Mouse (Mus musculus): ENCODE measurements around the gene Pgap2. TPM values are rescaled to one million over a fixed set of nuclear protein-coding genes. Genes with fewer than 3 reads are reported as not detected.

Pgap2 gene
- total RNA-seq, 2 experiments from 2014 or later, result 23.3 to 25.4 TPM

DNA sequence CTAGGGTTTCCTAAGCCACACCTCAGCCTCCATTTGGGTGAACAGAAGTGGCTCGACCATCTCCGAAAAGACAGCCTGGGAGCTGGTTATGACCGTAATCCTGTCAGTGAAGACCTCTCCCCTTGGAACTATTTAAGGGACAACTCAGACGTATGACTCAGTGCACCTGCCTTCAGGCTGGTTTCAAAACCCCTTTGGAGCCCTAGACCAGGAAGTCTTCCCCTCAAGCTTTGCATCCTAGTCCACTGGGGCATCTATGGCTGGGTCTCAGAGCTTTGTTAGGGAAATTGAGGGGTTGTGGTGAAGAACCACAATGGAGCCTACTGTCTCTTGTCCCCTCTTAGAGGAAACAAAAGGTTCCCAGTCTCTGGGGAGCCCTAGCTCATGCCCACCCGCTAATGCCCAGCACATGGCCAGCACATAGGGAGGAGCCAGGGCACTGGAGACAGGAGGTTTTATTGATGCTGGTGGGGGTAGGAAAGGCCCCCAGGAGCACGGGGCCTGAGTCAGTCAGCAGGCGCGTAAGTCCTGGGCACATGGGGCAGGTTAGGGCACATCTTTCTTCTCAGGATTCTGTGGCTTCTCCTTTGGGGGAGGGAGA, 28.8 kb downstream of the Pgap2 start:
- no peak for DNase-seq
- intact Hi-C loops (cut with DNase I), result no loop called here

DNA sequence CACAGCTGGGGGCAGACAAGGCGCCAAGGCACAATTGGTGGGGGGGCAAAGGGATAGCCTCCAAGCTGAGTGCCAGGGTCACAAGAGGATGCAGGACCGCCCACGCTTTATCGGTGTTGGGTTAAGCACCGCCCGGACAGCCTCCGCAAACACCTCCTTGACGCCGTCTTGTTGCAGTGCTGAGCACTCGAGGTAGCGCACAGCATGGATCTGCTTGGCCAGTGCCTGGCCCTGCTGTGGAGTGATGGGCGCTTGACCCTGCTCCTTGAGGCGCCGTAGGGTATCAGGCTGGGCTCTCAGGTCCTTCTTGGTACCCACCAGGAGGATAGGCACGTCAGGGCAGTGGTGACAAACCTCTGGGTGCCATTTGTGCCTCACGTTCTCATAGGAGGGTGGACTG, 29.6 kb downstream of the Pgap2 start:
- intact Hi-C loops (cut with DNase I), result no loop called here
- DNase-seq, result no peak

DNA sequence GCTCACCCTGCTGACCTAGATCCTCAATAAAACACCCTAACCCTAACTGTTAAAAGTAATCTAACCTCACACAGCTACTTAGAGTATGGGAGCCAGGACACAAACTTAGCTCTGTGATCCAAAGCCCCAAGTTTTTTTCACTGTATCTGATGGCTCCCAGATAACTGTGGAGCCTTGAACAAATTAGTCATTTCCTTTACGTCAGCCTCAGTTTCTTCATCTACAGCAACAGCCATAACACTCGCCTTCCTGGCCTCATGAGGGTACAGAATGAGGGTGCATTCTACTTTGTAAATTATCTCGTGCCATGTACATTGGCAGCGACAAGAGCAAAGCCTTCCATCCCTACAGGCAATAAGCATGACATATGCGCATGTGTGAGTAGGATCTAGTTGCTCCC, 32.4 kb downstream of the Pgap2 start:
- intact Hi-C loops (cut with DNase I), result no loop called here
- no peak for DNase-seq

DNA sequence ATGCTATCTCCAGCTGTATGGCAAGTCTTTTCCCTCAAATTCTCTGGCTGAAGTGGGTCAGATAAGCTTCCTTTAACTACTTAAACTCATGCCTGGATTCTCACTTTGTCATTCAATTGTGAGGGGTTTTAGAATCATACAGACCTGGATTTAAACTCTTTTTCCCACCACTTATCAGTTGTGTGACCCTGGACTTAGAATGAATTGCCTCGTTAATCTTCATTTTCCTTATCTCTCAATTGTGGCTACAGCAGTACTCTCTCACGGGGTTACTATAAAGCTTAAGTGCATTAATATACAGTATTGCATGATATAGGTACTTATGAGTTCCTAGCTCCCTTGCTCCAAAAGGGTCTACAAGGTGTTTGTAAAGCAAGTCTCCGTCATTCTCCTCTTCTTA, 32.9 kb downstream of the Pgap2 start:
- intact Hi-C loops (cut with DNase I), result no loop called here
- no peak for DNase-seq

DNA sequence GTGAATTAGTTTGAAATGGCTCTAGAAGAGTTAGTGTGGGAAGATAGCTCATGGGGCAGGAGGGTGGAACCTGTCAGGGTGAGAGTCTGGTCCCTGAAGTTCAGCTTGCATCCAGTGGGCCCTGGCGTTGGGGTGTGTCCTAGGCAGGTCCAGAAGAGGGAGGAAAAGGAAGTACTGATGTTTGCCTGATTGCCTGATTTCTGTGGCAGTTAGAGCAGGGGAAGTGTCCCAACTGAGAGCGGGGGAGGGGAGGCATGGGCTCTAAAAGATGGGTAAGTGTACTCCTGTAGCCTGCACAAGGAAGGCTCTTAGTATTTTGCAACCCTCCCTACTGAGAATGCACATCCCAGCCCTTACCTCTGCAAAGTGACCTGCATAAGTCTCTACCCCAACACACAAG, 33.9 kb downstream of the Pgap2 start:
- intact Hi-C loops (cut with DNase I), result no loop called here
- peak in 1 of 2 experiments; percentile 30 for DNase-seq

DNA sequence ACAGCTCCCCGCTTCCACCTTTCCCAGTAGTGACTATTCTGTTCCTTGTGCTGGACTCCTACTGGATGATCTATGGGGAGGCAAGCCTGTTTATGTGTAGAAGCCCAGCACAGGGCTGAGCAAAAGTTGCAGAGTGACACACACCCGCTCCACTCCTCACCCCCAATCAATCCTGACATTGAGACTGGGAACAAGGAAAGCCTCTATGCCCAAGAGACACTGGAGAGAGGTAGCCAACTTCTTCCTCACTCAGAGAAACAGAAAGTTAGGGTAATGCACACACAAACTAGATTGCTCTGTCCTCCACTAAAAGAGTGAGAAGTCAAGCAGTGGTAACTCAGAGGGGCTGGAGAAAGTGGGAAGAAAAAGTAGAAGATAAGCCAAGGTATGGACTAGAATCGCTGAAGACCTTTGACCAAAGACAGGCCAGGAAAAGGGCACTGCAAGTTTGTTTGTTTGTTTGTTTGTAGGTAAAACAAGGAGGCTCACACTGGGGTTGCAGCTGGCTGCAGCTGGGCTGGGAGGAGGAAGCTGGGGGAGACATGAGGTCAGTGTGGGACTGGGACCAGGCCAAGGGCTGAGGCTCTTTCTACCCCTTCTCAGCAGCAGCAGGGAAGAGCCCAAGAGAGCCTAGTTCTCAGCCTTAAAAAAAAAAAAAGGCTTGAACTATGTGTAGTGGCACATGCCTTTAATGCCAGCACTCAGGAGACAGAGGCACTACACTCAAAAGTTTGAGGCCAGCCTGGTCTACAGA, 35.0 kb downstream of the Pgap2 start:
- intact Hi-C loops (cut with DNase I), result no loop called here
- peak; percentile 28 to 51 for DNase-seq

DNA sequence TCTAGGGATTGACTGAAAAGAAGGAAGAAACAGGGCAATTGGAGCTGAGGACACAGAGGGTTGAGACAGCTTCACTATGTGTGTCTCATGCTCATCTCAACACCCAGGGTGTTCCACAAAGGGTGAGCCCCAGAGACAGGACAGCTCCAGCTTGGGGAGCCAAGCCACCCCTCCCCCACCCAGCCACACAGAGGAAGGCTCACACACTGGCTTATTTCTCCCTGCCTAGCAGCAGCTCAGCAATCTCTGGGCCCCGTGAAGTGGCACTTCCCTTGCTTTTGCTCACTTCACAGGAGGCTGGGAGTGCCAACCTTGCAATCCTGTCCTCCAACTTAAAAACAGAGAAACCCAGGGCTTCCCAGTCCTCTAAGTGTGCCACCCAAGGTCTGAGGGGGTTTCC, 35.8 kb downstream of the Pgap2 start:
- intact Hi-C loops (cut with DNase I), result no loop called here
- peak; percentile 29 to 33 for DNase-seq

DNA sequence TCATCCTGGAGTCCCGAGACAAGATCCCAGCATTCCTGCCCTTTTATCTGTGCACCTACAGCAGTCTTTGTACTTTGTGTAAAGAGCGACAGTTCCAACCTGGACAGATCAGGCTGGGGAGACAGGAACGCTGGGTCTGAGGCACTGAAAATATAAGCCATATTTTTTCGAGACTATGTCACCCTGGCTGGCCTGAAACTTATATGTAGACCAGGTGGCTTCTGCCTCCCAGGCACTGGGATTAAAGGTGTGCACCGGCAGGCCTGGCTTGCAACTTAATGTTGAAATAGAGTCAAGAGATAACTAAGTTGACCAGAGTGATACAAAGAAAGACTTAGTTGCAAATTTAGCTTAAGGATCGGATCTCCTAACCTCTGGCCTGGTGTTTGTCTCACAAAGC, 36.3 kb downstream of the Pgap2 start:
- intact Hi-C loops (cut with DNase I), result no loop called here
- DNase-seq, result no peak

DNA sequence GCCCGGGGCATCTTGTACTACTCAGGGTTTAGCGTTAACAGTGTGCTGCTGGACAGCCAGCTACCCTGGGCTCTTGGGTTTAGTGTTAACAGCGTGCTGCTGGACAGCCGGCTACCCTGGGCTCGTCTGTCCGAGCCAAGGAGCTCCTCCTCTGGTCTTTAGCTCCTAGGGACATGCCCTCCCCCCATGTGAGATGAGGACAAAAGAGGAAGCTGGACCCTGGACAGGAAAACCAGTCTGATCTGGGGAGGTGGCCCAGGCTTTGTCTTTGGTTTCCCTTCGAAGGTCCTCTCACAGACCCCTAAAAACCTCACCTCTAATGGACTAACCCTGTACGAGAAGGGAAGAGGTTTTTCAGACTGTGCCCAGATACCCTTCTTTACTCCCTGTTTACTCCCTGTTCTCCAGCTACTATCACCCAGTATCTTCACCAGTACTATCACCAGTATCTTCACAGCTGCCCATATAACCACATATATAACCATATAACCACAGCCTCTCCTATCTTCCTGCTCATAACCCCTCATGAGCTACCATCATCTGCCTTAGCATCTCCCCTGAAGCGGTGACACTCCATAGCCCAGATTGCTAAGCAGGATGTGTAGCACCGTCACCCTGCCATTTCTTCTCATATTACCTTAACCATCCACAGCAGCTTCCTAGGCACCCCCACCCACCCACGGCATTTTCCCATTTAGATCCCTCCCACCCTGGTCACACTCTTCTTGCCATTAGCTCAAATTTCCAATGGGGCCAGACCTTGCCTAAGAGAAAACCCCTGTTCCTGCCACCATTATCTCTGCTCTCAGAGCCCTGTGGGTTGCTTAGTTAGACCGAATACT, 37.2 kb downstream of the Pgap2 start:
- intact Hi-C loops (cut with DNase I), result no loop called here
- DNase-seq, result no peak

DNA sequence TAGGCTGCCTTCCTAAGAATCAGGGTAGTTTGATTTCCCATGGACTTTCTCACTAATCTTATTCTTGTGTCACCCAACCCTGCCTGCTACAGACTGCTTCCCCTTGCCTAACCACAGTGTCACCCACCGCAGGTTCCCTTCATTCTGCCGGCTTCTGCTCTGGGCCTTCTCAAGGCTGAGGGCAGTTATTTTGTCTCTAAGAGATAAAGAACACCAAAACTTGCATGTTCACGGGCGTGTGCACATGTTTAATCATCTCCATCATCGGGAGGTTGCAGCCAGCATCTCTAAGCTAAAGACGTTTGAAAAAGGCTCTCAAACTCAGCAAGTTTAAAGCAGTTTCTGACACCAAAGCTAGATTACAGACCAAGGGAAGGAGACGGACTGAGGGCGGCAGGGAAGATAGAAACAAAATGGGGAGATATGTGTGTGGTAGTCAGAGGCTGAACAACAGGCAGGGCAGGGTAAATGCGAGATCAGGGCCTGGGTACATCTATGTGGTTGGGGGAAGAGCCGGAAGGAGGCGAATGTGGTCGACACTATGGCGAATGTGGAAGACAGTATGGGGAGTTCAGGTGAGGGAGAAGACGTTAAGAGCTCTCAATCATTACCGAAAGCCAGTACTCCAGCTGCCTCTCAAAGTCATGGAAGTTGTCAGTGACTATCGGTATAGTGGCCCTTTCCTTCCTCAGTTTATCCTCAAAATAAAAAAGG, 38.8 kb downstream of the Pgap2 start:
- intact Hi-C loops (cut with DNase I), result no loop called here
- DNase-seq, result no peak

DNA sequence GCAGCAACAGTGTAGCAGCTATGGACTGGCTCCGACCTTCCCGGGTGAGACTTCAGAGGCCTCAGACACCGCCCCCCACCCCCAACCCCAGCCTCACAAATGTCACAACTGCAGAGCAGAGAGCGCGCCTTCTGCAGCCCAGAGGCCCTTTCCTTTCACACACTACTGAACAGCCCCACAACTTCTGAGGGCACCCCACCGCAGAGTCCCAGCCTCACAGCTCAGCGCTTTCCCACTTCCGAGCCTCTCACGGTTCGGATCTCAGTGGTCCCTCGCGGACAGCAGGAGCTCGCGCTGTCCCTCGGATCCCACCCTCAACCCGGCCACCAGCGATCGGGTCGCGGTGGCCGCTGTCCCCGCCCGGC, 39.5 kb downstream of the Pgap2 start:
- intact Hi-C loops (cut with DNase I), result no loop called here
- DNase-seq, result no peak

DNA sequence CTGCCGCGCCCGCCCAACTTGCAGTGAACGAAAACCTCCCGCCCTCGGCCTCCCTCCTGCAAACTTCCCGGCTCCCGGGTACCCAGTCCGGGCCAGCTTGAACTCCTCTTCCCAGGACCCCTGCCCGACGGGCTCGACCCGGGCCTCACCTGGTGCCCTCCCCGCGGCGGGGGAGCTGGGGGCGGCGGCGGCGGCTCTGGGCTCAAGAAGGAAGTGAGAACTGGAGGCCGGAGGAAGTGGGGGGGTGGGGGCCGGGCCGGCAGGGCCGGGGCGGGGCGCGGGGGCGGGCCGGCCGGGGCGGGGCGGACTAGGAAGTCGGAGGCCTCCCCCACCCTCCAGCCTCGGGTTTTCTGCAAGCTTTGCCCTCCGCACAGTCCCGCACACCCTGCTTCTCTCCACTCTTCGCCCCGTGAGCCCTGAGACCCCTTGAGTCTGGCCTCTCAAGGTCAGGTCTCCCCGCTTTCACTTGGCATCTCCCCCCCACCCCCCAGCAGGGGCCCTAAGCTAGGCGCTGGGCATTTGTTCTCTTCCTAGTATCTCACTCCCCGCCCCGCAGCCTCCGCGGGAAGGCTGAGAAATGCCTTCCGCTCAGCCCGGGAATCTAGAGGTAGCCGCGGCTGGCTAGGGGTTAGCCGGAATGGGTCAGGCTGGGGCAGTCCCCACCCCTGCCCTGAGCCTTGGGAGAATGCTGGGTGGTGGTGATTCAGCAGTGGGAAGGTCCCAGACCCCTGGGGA, 40.1 kb downstream of the Pgap2 start:
- intact Hi-C loops (cut with DNase I), result loop anchor here (5.0 to 10.0 kb wide), 2 partner anchors 38 to 595 kb away; partner anchors contain the start of genes Nup98 and Pgap2
- peak; percentile 59 to 78 for DNase-seq

DNA sequence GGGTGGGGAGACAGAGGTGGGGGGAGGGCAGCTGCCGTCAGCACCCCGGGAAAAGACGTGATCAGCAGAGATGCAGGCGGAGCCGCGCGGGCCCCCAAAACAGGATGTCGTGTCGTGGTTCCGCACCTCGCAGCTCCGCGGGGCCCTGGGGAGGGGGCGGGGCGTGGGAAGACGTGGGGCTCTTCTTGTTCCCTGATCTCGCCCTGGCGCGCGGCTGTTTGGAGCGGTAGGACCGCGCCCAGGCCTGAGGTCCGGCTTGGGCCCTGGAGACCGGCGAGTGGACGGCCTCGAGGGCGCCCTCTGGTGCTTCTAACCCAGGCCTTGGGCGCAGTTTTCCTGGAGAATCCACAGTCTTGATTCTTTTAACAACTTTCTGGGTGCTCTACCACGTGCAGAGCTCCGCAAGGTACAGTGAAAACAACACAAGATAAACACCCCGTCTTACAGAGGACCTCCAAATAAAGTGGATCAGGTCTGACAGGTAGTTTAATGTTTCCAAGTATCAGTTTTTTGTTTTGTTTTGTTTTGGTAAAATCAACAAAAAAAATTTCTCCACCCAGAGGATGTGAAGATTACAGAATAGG, 40.7 kb downstream of the Pgap2 start:
- intact Hi-C loops (cut with DNase I), result loop anchor here (5.0 to 10.0 kb wide), 2 partner anchors 38 to 596 kb away; partner anchors contain the start of genes Nup98 and Pgap2
- peak; percentile 90 to 92 for DNase-seq

DNA sequence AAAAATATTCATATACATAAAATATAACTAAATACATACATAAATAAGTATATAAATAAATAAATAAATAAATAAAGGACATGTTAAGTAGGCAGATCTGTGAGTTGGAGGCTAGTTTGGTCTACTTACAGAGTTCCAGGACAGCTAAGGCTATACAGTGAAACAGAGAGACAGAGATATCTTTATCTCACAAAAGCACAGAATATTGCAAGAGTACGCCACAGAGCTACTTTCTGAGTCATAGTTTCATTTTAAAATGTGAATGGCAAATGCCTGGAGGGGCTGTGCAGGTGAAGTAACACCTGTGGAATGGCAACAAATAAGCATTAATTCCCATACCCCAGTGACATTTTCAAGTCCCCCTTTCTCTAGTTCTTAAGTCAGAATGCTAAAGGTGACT, 43.6 kb downstream of the Pgap2 start:
- no peak for DNase-seq
- intact Hi-C loops (cut with DNase I), result loop anchor here (5.0 to 10.0 kb wide), 2 partner anchors 41 to 599 kb away; partner anchors contain the start of genes Nup98 and Pgap2

DNA sequence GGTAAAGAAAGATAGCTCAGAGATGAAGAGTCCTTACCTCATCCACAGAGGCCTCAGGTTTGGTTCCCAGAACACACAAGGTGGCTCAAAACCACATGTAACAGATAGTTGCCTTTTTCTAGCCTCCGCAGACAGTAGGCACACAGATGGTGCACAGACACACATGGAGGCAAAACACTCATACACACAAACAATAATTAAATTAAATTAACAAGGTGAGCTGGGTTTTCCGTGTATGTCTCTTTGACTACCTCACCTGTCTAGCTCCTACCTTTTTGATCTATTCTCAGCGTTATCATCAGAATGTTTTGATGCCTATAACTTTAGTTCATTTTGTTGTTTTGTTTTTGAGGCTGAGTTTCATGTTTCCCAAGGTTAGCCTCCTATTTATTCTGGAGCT, 45.9 kb downstream of the Pgap2 start, which contains the start of gene Rhog:
Rhog (minus strand) TSS at position 101 of the 400 bp plus-strand sequence.
- DNase-seq, result no peak
- intact Hi-C loops (cut with DNase I), result loop anchor here (10.0 kb wide), 1 partner anchor 601 kb away; no protein-coding TSS in a partner anchor

DNA sequence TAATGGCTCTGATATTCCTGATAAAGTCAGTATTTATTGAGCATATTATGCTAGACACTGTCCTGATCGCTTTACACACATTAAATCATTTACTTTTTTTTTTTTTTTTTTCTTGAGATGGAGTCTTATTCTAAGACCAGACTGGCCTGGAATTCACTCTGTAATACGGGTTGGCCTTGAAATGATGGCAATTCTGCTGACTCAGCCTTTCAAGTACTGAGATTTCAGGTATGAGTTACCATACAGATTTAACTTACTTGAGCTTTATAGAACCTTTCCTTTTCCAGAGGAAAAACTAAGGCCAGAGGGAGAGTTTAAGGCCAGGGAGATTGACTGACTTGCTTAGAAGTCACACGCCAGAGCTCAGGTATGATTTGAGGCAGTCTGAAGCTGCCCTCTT, 46.6 kb downstream of the Pgap2 start:
- no peak for DNase-seq
- intact Hi-C loops (cut with DNase I), result loop anchor here (10.0 kb wide), 1 partner anchor 602 kb away; no protein-coding TSS in a partner anchor

DNA sequence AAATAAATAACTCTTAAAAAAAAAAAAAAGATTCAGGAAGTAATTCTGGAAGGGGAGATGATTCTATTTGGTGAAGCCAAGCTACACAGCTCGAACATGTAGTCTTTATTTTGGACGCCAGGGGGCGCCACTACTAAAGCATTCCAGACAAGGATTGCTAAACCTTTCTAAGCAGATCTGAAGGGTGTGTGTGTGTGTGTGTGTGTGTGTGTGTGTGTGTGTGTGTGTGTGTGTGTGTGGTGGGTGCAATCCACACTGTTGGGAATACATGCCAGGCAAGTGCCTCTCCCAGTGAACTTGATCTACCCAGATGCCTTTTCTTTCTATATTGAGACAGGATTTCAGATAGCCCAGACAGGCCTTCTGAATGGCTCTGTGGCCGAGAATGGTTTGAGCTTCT, 48.2 kb downstream of the Pgap2 start:
- intact Hi-C loops (cut with DNase I), result loop anchor here (10.0 kb wide), 1 partner anchor 603 kb away; no protein-coding TSS in a partner anchor
- peak; percentile 72 to 77 for DNase-seq

DNA sequence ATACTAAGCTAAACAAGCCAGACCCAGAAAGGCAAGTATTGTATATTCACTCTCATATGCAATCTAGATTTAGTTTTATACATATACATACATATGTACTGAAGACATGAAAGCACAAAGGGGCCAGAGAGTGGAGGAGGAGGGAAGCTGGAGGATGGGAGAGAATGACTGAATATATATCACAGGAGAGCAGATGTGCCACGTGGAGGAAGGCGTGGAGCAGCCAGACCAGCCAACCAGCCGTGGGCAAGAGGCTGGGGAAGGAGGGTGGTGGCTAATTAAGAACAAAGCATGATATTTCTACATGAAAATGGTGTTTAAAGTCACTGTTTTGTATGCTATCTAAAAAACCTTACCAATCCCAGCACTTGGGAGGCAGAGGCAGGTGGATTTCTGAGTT, 48.7 kb downstream of the Pgap2 start:
- intact Hi-C loops (cut with DNase I), result loop anchor here (10.0 kb wide), 1 partner anchor 604 kb away; no protein-coding TSS in a partner anchor
- DNase-seq, result no peak

All from gastrocnemius, postnatal 36 days (tissue).